Mouse (Mus musculus) stomach, embryonic 16.5 days (tissue): ENCODE results near the gene Xrcc1. TPM values are rescaled to one million over a fixed set of nuclear protein-coding genes. Genes with fewer than 3 reads are reported as not detected.

Experiments
- ATAC-seq: fragments of 200-750 bp; cut with Nextera tagmentation; 2 replicates; pipeline ENCODE4 v1.8.0; 2017; ENCODE audit warnings: moderate number of reproducible peaks, moderate TSS enrichment; ENCODE audit not compliant: insufficient read depth, low FRiP score
- H3K27ac ChIP-seq: fragments of 300-500 bp; sonication (generic); 2 replicates; pipeline ENCODE4 v1.5.1; 2014; ENCODE audit warnings: low read length
- H3K27me3 ChIP-seq: fragments of 300-500 bp; sonication (generic); 2 replicates; pipeline ENCODE4 v1.6.1; 2014; ENCODE audit warnings: low read length, control low read depth, mixed read lengths; ENCODE audit not compliant: control insufficient read depth, insufficient read depth
- H3K36me3 ChIP-seq: fragments of 300-500 bp; sonication (generic); 2 replicates; pipeline ENCODE4 v1.6.1; 2014; ENCODE audit warnings: low read length; ENCODE audit not compliant: control insufficient read depth, insufficient read depth
- H3K4me1 ChIP-seq: fragments of 300-500 bp; sonication (generic); 2 replicates; pipeline ENCODE4 v1.6.1; 2014; ENCODE audit warnings: low read length, control low read depth, mixed read lengths; ENCODE audit not compliant: control insufficient read depth, insufficient read depth
- H3K4me2 ChIP-seq: fragments of 300-500 bp; sonication (generic); 2 replicates; pipeline ENCODE4 v1.6.1; 2014; ENCODE audit warnings: low read depth, low read length, mixed read lengths
- H3K4me3 ChIP-seq: fragments of 300-500 bp; sonication (generic); replicated peaks from 2 replicates; pipeline ENCODE4 v1.5.1; 2014; ENCODE audit warnings: mild to moderate bottlenecking, low read length
- H3K9ac ChIP-seq: fragments of 300-500 bp; sonication (generic); 2 replicates; pipeline ENCODE4 v1.6.1; 2014; ENCODE audit warnings: low read length
- H3K9me3 ChIP-seq: fragments of 300-500 bp; sonication (generic); replicated peaks from 2 replicates; pipeline ENCODE4 v1.6.1; 2016; ENCODE audit warnings: low read length, control low read depth; ENCODE audit not compliant: control insufficient read depth
- WGBS: fragments of 180-500 bp; shearing (Covaris S2); extraction: QIAGEN DNeasy Blood & Tissue Kit; methylation state at CpG from one replicate; pipeline ENCODE4 v1.1.7; 2014; 5-methylcytosine and 5-hydroxymethylcytosine counted together
- polyA plus RNA-seq: library from polyadenylated mRNA; unstranded; fragments of >200 nt; fragmentation: Nextera tagmentation; extraction: Ambion mirVana; gene quantifications from 2 replicates; pipeline ENCODE4 v1.2.1, GENCODE M21; 2015

The Xrcc1 gene
- polyA plus RNA-seq, 1 experiment from 2014 or later: 91.4 TPM

- Histone ChIP-seq H3K27ac (no peak overlapping the region), H3K36me3 (peaks cover 23% of the 10 kb centered on the region), H3K9ac (no peak overlapping the region), H3K4me3 (no peak overlapping the region), H3K4me1 (no peaks in the 10 kb centered on the region; the same call in 1 of the 2 replicates), H3K4me2 (no peak overlapping the region), H3K9me3 (no peaks in the 10 kb centered on the region), H3K27me3 (no peaks in the 10 kb centered on the region)
- ATAC-seq: no peak
- 94% methylated on average over 9 of the region's 9 CpGs for WGBS
These were observed 20.1 kb downstream of the Xrcc1 start for GRCm38 (mm10) chr7:24566206-24566605.

- Histone ChIP-seq H3K4me2 (no peak overlapping the region), H3K4me1 (no peaks in the 10 kb centered on the region), H3K27me3 (no peaks in the 10 kb centered on the region), H3K9me3 (no peaks in the 10 kb centered on the region), H3K36me3 (peaks cover 23% of the 10 kb centered on the region), H3K4me3 (no peak overlapping the region), H3K9ac (no peak overlapping the region), H3K27ac (no peak overlapping the region)
- ATAC-seq: no peak
- 89% methylated on average over 4 of the region's 4 CpGs for WGBS
These were observed 22.4 kb downstream of the Xrcc1 start for GRCm38 (mm10) chr7:24568512-24568911.

GRCm38 (mm10) chr7:24571071-24571470 is 25.0 kb downstream of the Xrcc1 start:
- ATAC-seq: no peak
- no peaks in the 10 kb centered on the region for H3K9me3 ChIP-seq
- no peaks in the 10 kb centered on the region for H3K4me1 ChIP-seq
- H3K9ac ChIP-seq: no peak overlapping the region
- H3K27ac ChIP-seq: no peak overlapping the region
- no peak overlapping the region for H3K4me2 ChIP-seq
- no peak overlapping the region for H3K4me3 ChIP-seq
- 72% methylated on average over 4 of the region's 4 CpGs for WGBS
- no peaks in the 10 kb centered on the region for H3K27me3 ChIP-seq
- H3K36me3 ChIP-seq: peaks cover 23% of the 10 kb centered on the region

GRCm38 (mm10) chr7:24572455-24572854 is 26.4 kb downstream of the Xrcc1 start:
- WGBS: 57% methylated on average over 5 of the region's 5 CpGs
- no peak for ATAC-seq
- Histone ChIP-seq H3K27me3 (no peaks in the 10 kb centered on the region), H3K9ac (no peak overlapping the region), H3K27ac (no peak overlapping the region), H3K4me3 (no peak overlapping the region), H3K4me1 (no peaks in the 10 kb centered on the region), H3K36me3 (peaks cover 20% of the 10 kb centered on the region), H3K4me2 (no peak overlapping the region), H3K9me3 (no peaks in the 10 kb centered on the region)

- no peak overlapping the region for H3K4me3 ChIP-seq
- H3K27me3 ChIP-seq: no peaks in the 10 kb centered on the region
- no peaks in the 10 kb centered on the region for H3K4me1 ChIP-seq
- peaks cover 9% of the 10 kb centered on the region for H3K36me3 ChIP-seq
- H3K27ac ChIP-seq: no peak overlapping the region
- no peak overlapping the region for H3K4me2 ChIP-seq
- 54% methylated on average over 12 of the region's 12 CpGs for WGBS
- no peaks in the 10 kb centered on the region for H3K9me3 ChIP-seq
- no peak for ATAC-seq
- H3K9ac ChIP-seq: no peak overlapping the region
These were observed 28.2 kb downstream of the Xrcc1 start for GRCm38 (mm10) chr7:24574224-24574796.

- no peak overlapping the region for H3K27ac ChIP-seq
- 93% methylated on average over 10 of the region's 10 CpGs for WGBS
These were observed 31.7 kb downstream of the Xrcc1 start for GRCm38 (mm10) chr7:24577811-24578210.

GRCm38 (mm10) chr7:24584876-24585275 is 38.8 kb downstream of the Xrcc1 start:
- no peak overlapping the region for H3K4me2 ChIP-seq
- H3K36me3 ChIP-seq: no peaks in the 10 kb centered on the region
- peaks cover 2% of the 10 kb centered on the region; the same call in 1 of the 2 replicates for H3K4me1 ChIP-seq
- H3K4me3 ChIP-seq: no peak overlapping the region
- no peak overlapping the region for H3K9ac ChIP-seq
- WGBS: 88% methylated on average over 6 of the region's 6 CpGs
- no peak overlapping the region for H3K27ac ChIP-seq
- ATAC-seq: no peak
- H3K27me3 ChIP-seq: peaks cover 4% of the 10 kb centered on the region
- no peaks in the 10 kb centered on the region for H3K9me3 ChIP-seq

More at GRCm38 (mm10) chr7:24577811-24578210, 31.7 kb downstream of the Xrcc1 start:
- Histone ChIP-seq H3K4me2 (no peak overlapping the region), H3K4me1 (no peaks in the 10 kb centered on the region), H3K27me3 (no peaks in the 10 kb centered on the region), H3K36me3 (no peaks in the 10 kb centered on the region), H3K9ac (no peak overlapping the region), H3K9me3 (no peaks in the 10 kb centered on the region), H3K4me3 (no peak overlapping the region)
- no peak for ATAC-seq

- no peak overlapping the region for H3K4me2 ChIP-seq
- no peaks in the 10 kb centered on the region for H3K36me3 ChIP-seq
- no peak for ATAC-seq
- peaks cover 2% of the 10 kb centered on the region; the same call in 1 of the 2 replicates for H3K4me1 ChIP-seq
- H3K9ac ChIP-seq: no peak overlapping the region
- 56% methylated on average over 16 of the region's 16 CpGs for WGBS
- H3K4me3 ChIP-seq: no peak overlapping the region
- no peak overlapping the region for H3K27ac ChIP-seq
- peaks cover 4% of the 10 kb centered on the region for H3K27me3 ChIP-seq
- no peaks in the 10 kb centered on the region for H3K9me3 ChIP-seq
These were observed 39.9 kb downstream of the Xrcc1 start for GRCm38 (mm10) chr7:24585995-24586394.

- Histone ChIP-seq H3K27me3 (peaks cover 4% of the 10 kb centered on the region), H3K36me3 (no peaks in the 10 kb centered on the region), H3K9me3 (no peaks in the 10 kb centered on the region), H3K4me2 (peak overlapping the region; percentile 69), H3K4me3 (peak overlapping the region; percentile 60), H3K27ac (peak overlapping the region; percentile 75; the same call in 1 of the 2 replicates), H3K9ac (peak overlapping the region; percentile 80), H3K4me1 (peaks cover 2% of the 10 kb centered on the region; the same call in 1 of the 2 replicates)
- WGBS: 9% methylated on average over 8 of the region's 8 CpGs
- ATAC-seq: peak; percentile 84
These were observed 40.7 kb downstream of the Xrcc1 start for GRCm38 (mm10) chr7:24586828-24587227.
